Mouse (Mus musculus) forebrain, embryonic 10.5 days (tissue): ENCODE measurements around the gene Dpf3. TPM values are rescaled to one million over a fixed set of nuclear protein-coding genes. Genes with fewer than 3 reads are reported as not detected.

ENCODE experiments used
- DNase-seq: peaks from one replicate; pipeline ENCODE4 v3.0.0-alpha.2; 2017; ENCODE audit warnings: low spot score; ENCODE audit errors: extremely low spot score
- H3K27ac ChIP-seq: fragments of 300-500 bp; sonication (generic); 2 replicates; pipeline ENCODE4 v1.5.1; 2016; ENCODE audit warnings: mild to moderate bottlenecking
- H3K27me3 ChIP-seq: fragments of 300-500 bp; sonication (generic); 2 replicates; pipeline ENCODE4 v1.6.1; 2016; ENCODE audit warnings: mild to moderate bottlenecking; ENCODE audit not compliant: poor library complexity, severe bottlenecking
- H3K36me3 ChIP-seq: fragments of 300-500 bp; sonication (generic); replicated peaks from 2 replicates; pipeline ENCODE4 v1.6.1; 2016; ENCODE audit warnings: mild to moderate bottlenecking, moderate library complexity
- H3K4me1 ChIP-seq: fragments of 300-500 bp; sonication (generic); 2 replicates; pipeline ENCODE4 v1.6.1; 2016
- H3K4me3 ChIP-seq: fragments of 300-500 bp; sonication (generic); 2 replicates; pipeline ENCODE4 v1.5.1; 2016; ENCODE audit warnings: mild to moderate bottlenecking, moderate library complexity
- H3K9me3 ChIP-seq: fragments of 300-500 bp; sonication (generic); 2 replicates; pipeline ENCODE4 v1.6.1; 2016; ENCODE audit warnings: mild to moderate bottlenecking, moderate library complexity
- WGBS: fragments of 180-500 bp; shearing (Covaris S2); methylation state at CpG from one replicate; pipeline ENCODE4 v1.1.7; 2016; 5-methylcytosine and 5-hydroxymethylcytosine counted together
- polyA plus RNA-seq: library from polyadenylated mRNA; unstranded; fragments of >200 nt; fragmentation: Nextera tagmentation; extraction: Ambion mirVana; gene quantifications from 2 replicates; pipeline ENCODE4 v1.2.1, GENCODE M21; 2016

Dpf3 gene
- polyA plus RNA-seq, 1 experiment from 2014 or later: 2.2 TPM

DNA sequence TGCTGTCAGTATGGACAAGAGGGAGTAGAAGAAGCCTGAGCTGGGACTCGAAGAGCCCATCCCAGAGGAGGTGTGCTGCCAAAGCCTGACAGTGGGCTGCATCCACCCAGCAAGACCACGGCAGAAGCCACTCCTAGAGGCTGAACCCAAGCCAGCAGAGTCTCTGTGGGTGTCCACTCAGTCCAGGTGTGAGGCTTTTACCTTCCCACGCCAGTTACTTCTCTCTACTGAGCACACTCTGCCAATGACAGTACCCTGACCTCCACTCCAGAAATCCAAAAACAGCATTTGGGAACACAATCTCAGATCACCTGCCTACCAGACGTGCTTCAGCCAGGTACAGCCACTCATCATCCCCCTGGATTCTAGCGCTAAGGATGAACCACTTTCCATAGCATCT is 280.0 kb downstream of the Dpf3 start:
- WGBS: 71% methylated on average over 5 of the region's 5 CpGs
- Histone ChIP-seq H3K4me3 (no peak overlapping the region), H3K27ac (no peak overlapping the region), H3K9me3 (no peaks in the 10 kb centered on the region), H3K36me3 (no peaks in the 10 kb centered on the region), H3K27me3 (no peaks in the 10 kb centered on the region), H3K4me1 (peaks cover 39% of the 10 kb centered on the region)
- no peak for DNase-seq

GRCm38 (mm10) chr12:83206866-83207265 is 280.6 kb downstream of the Dpf3 start:
- 77% methylated on average over 6 of the region's 6 CpGs for WGBS
- no peak for DNase-seq

GRCm38 (mm10) chr12:83204361-83204760 is 283.2 kb downstream of the Dpf3 start:
- Histone ChIP-seq H3K9me3 (no peaks in the 10 kb centered on the region), H3K4me1 (peaks cover 40% of the 10 kb centered on the region), H3K36me3 (no peaks in the 10 kb centered on the region), H3K27ac (no peak overlapping the region), H3K4me3 (no peak overlapping the region), H3K27me3 (no peaks in the 10 kb centered on the region)
- DNase-seq: no peak
- WGBS: 78% methylated on average over 5 of the region's 5 CpGs

More at GRCm38 (mm10) chr12:83206866-83207265, 280.6 kb downstream of the Dpf3 start:
- no peaks in the 10 kb centered on the region for H3K27me3 ChIP-seq
- no peaks in the 10 kb centered on the region for H3K36me3 ChIP-seq
- H3K27ac ChIP-seq: no peak overlapping the region
- no peak overlapping the region for H3K4me3 ChIP-seq
- H3K9me3 ChIP-seq: no peaks in the 10 kb centered on the region
- H3K4me1 ChIP-seq: peaks cover 44% of the 10 kb centered on the region

GRCm38 (mm10) chr12:83201674-83202073 is 285.8 kb downstream of the Dpf3 start:
- H3K4me1 ChIP-seq: peaks cover 22% of the 10 kb centered on the region
- H3K9me3 ChIP-seq: no peaks in the 10 kb centered on the region
- 53% methylated on average over 3 of the region's 3 CpGs for WGBS
- no peak overlapping the region for H3K4me3 ChIP-seq
- DNase-seq: no peak
- no peaks in the 10 kb centered on the region for H3K27me3 ChIP-seq
- H3K27ac ChIP-seq: peak overlapping the region; percentile 63
- no peaks in the 10 kb centered on the region for H3K36me3 ChIP-seq

DNA sequence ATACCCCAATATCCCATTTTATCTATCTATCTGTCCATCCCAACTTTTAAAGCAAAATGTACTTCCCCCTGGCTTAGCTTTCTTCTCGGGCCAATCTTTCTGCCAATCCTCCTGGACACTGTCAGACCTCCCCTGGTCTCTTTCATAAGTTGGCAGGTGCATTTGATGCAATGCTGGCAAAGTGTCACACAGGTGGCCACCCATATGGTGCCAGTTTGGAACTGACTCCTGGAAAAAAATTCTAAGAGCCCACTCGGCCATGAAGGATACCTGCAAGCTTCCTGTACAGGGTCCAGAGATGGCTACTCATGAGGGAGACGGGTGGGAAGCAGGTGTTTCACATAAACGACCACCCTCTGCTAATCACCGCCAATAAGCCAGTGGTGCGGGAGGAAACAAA is 307.0 kb downstream of the Dpf3 start:
- H3K27ac ChIP-seq: no peak overlapping the region
- H3K9me3 ChIP-seq: no peaks in the 10 kb centered on the region
- DNase-seq: no peak
- H3K36me3 ChIP-seq: no peaks in the 10 kb centered on the region
- no peaks in the 10 kb centered on the region for H3K4me1 ChIP-seq
- no peaks in the 10 kb centered on the region for H3K27me3 ChIP-seq
- no peak overlapping the region for H3K4me3 ChIP-seq
- WGBS: 87% methylated on average over 6 of the region's 6 CpGs

- Histone ChIP-seq H3K36me3 (no peaks in the 10 kb centered on the region), H3K4me3 (no peak overlapping the region), H3K4me1 (no peaks in the 10 kb centered on the region), H3K9me3 (no peaks in the 10 kb centered on the region), H3K27ac (no peak overlapping the region), H3K27me3 (no peaks in the 10 kb centered on the region)
- WGBS: 93% methylated on average over 1 of the region's 1 CpGs
- DNase-seq: no peak
Measured at GRCm38 (mm10) chr12:83179860-83180259, 307.7 kb downstream of the Dpf3 start.

- H3K4me3 ChIP-seq: no peak overlapping the region
- H3K36me3 ChIP-seq: no peaks in the 10 kb centered on the region
- H3K4me1 ChIP-seq: no peaks in the 10 kb centered on the region
- no peaks in the 10 kb centered on the region for H3K9me3 ChIP-seq
- 76% methylated on average over 2 of the region's 2 CpGs for WGBS
- no peaks in the 10 kb centered on the region for H3K27me3 ChIP-seq
- no peak overlapping the region for H3K27ac ChIP-seq
- no peak for DNase-seq
Measured at GRCm38 (mm10) chr12:83178770-83179169, 308.7 kb downstream of the Dpf3 start.

GRCm38 (mm10) chr12:83169495-83170209 is 317.9 kb downstream of the Dpf3 start:
- no peaks in the 10 kb centered on the region for H3K36me3 ChIP-seq
- H3K9me3 ChIP-seq: no peaks in the 10 kb centered on the region
- no peaks in the 10 kb centered on the region for H3K27me3 ChIP-seq
- peak overlapping the region; percentile 8; the same call in 1 of the 2 replicates for H3K27ac ChIP-seq
- DNase-seq: no peak
- WGBS: 50% methylated on average over 12 of the region's 12 CpGs
- H3K4me3 ChIP-seq: no peak overlapping the region
- H3K4me1 ChIP-seq: peaks cover 20% of the 10 kb centered on the region

GRCm38 (mm10) chr12:83168310-83168709 is 319.2 kb downstream of the Dpf3 start:
- no peaks in the 10 kb centered on the region for H3K36me3 ChIP-seq
- H3K27me3 ChIP-seq: no peaks in the 10 kb centered on the region
- no peaks in the 10 kb centered on the region for H3K9me3 ChIP-seq
- no peak overlapping the region for H3K4me3 ChIP-seq
- 91% methylated on average over 6 of the region's 6 CpGs for WGBS
- peaks cover 20% of the 10 kb centered on the region for H3K4me1 ChIP-seq
- H3K27ac ChIP-seq: no peak overlapping the region
- DNase-seq: no peak

DNA sequence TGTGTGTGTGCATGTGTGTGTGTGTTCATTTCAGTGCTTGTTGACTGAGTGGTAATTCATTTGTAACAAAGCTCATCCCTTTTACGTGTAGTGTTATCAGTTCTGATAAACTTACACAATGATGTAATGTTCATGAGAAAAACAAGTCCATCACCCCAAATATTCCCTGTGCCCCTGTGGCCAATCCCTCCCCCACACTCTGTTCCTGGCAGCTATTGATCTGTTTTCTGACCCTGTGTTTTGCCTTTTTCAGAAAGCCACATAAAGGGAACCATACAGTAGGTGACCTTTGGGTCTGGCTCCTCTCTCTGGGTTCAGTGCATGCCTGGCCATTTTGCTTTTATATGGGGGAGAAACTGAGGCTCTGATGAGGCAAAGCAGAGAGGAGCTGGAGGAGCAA is 322.5 kb downstream of the Dpf3 start:
- no peak for DNase-seq
- 94% methylated on average over 1 of the region's 1 CpGs for WGBS
- Histone ChIP-seq H3K4me1 (peaks cover 18% of the 10 kb centered on the region), H3K9me3 (no peaks in the 10 kb centered on the region), H3K36me3 (no peaks in the 10 kb centered on the region), H3K27me3 (no peaks in the 10 kb centered on the region), H3K27ac (no peak overlapping the region), H3K4me3 (no peak overlapping the region)

Other genes starting within 250 kb of the Dpf3 start
- gene Dcaf4, start 32.8 kb upstream of the Dpf3 start, polyA plus RNA-seq: 24.1 and 25.2 TPM in 2 replicates
- gene Zfyve1, start 109.5 kb upstream of the Dpf3 start, polyA plus RNA-seq: 21.3 and 21.9 TPM in 2 replicates
- 294 and 319 TPM in 2 replicates for gene Rbm25, start 143.5 kb upstream of the Dpf3 start, polyA plus RNA-seq
- gene Psen1, start 200.4 kb upstream of the Dpf3 start, polyA plus RNA-seq: 58.2 and 60.5 TPM in 2 replicates